Mouse (Mus musculus) forebrain, embryonic 11.5 days (tissue): Measurements from ENCODE around the gene Shq1. TPM values are rescaled to one million over a fixed set of nuclear protein-coding genes. Genes with fewer than 3 reads are reported as not detected.

Source experiments
- ATAC-seq: fragments of 200-750 bp; cut with Nextera tagmentation; replicated peaks from 2 replicates; pipeline ENCODE4 v1.8.0; 2017; ENCODE audit warnings: moderate TSS enrichment; ENCODE audit not compliant: low FRiP score
- DNase-seq: peaks from one replicate; pipeline ENCODE4 v3.0.0-alpha.2; 2017; ENCODE audit warnings: low spot score
- H3K27ac ChIP-seq: fragments of 300-500 bp; sonication (generic); 2 replicates; pipeline ENCODE4 v1.5.1; 2014; ENCODE audit warnings: low read depth, low read length
- H3K27me3 ChIP-seq: fragments of 300-500 bp; sonication (generic); 2 replicates; pipeline ENCODE4 v1.6.1; 2014; ENCODE audit warnings: mild to moderate bottlenecking, low read length, mixed read lengths; ENCODE audit not compliant: control insufficient read depth, insufficient read depth
- H3K36me3 ChIP-seq: fragments of 300-500 bp; sonication (generic); 2 replicates; pipeline ENCODE4 v1.6.1; 2014; ENCODE audit warnings: mild to moderate bottlenecking, low read length, moderate library complexity, mixed read lengths; ENCODE audit not compliant: control insufficient read depth, insufficient read depth
- H3K4me1 ChIP-seq: fragments of 300-500 bp; sonication (generic); replicated peaks from 2 replicates; pipeline ENCODE4 v1.6.1; 2014; ENCODE audit warnings: low read length, mixed read lengths; ENCODE audit not compliant: control insufficient read depth, insufficient read depth
- H3K4me2 ChIP-seq: fragments of 300-500 bp; sonication (generic); 2 replicates; pipeline ENCODE4 v1.6.1; 2014; ENCODE audit warnings: low read depth, mild to moderate bottlenecking, low read length, moderate library complexity, mixed read lengths; ENCODE audit not compliant: severe bottlenecking
- H3K4me3 ChIP-seq: fragments of 300-500 bp; sonication (generic); 2 replicates; pipeline ENCODE4 v1.5.1; 2014; ENCODE audit warnings: low read depth, low read length
- H3K9ac ChIP-seq: fragments of 300-500 bp; sonication (generic); 2 replicates; pipeline ENCODE4 v1.6.1; 2014; ENCODE audit warnings: low read length
- H3K9me3 ChIP-seq: fragments of 300-500 bp; sonication (generic); 2 replicates; pipeline ENCODE4 v1.6.1; 2016; ENCODE audit warnings: low read length, mixed read lengths; ENCODE audit not compliant: control insufficient read depth
- WGBS: fragments of 180-500 bp; shearing (Covaris S2); extraction: QIAGEN DNeasy Blood & Tissue Kit; methylation state at CpG from one replicate; pipeline ENCODE4 v1.1.7; 2014; 5-methylcytosine and 5-hydroxymethylcytosine counted together
- polyA plus RNA-seq: library from polyadenylated mRNA; unstranded; fragments of >200 nt; fragmentation: Nextera tagmentation; extraction: Ambion mirVana; gene quantifications from 2 replicates; pipeline ENCODE4 v1.2.1, GENCODE M21; 2014

Gene Shq1
- polyA plus RNA-seq, 1 experiment from 2014 or later, result 17.6 TPM

DNA sequence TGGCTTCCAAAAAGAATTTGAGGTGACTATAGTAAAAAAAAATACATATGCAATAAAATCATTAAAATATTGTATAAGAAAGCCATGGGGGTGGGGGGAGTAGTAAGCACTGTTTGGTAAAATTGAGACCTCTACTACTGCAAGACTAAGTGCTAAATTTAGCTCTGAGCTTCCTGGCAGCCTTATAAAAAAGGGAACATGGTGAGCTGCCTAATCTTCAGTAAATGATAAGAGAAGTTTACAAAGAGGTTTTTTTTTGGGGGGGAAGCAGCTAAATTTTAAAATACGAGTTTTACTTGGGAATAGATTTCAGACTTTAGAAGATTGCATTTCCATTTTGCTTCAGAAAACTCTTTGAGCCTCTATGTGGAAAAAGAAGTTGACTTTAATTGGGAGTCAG, 37.3 kb upstream of the Shq1 start:
- H3K36me3 ChIP-seq, result no peaks in the 10 kb centered on the region
- H3K27me3 ChIP-seq, result peaks cover 15% of the 10 kb centered on the region
- no peak overlapping the region for H3K4me3 ChIP-seq
- no peak overlapping the region for H3K27ac ChIP-seq
- 69% methylated on average over 1 of the region's 1 CpGs for WGBS
- ATAC-seq (no peak), DNase-seq (no peak)
- no peak overlapping the region for H3K4me2 ChIP-seq
- no peak overlapping the region for H3K9ac ChIP-seq
- H3K4me1 ChIP-seq, result peaks cover 7% of the 10 kb centered on the region
- no peaks in the 10 kb centered on the region for H3K9me3 ChIP-seq

DNA sequence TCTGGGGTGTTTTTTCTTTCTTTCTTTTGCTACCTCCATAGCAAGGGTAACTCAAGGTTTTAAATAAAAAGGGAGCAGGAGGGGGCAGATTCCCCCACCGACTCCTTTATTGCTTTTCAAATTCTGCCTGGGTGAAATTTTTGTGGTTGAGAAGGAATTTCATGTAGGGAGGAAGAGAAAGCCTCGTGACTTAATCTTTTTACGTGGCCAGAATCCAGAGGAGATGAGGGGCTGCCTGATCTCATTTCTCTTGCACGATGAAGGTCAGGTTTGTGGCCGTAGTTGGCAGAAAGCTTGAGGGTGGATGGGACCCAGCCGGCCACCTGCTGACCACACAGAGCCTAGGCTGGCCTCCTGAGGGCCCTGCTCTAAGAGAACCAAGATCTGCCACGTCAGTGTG, 36.6 kb upstream of the Shq1 start:
- Histone ChIP-seq H3K27ac (no peak overlapping the region), H3K4me2 (no peak overlapping the region), H3K9ac (no peak overlapping the region), H3K36me3 (no peaks in the 10 kb centered on the region), H3K4me3 (no peak overlapping the region), H3K27me3 (peaks cover 15% of the 10 kb centered on the region), H3K9me3 (no peaks in the 10 kb centered on the region), H3K4me1 (peaks cover 7% of the 10 kb centered on the region)
- WGBS, result 70% methylated on average over 7 of the region's 7 CpGs
- ATAC-seq (no peak), DNase-seq (no peak)

DNA sequence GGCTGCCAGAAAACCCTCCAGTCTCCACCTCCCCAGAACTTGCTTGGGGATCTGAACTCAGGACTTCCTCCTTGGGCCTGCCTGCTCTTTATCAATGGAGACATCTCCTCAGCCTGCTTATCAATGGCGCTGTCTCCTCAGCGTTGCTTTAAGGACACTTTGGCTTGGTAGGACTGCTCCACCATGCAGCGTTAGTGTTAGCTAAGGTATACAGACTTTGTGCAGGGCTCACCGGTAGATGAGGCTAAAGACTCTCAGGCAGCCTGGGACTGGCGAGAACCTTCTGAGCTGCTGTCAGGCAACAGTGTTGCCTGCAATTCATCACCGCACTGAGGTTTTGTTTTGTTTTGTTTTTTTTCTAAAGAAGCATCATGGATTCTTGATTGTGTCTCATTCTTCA, 35.9 kb upstream of the Shq1 start:
- H3K4me2 ChIP-seq, result no peak overlapping the region
- H3K27ac ChIP-seq, result no peak overlapping the region
- no peak overlapping the region for H3K9ac ChIP-seq
- H3K4me1 ChIP-seq, result peaks cover 7% of the 10 kb centered on the region
- no peak overlapping the region for H3K4me3 ChIP-seq
- H3K36me3 ChIP-seq, result no peaks in the 10 kb centered on the region
- H3K9me3 ChIP-seq, result no peaks in the 10 kb centered on the region
- ATAC-seq, result no peak
- no peak for DNase-seq
- peaks cover 15% of the 10 kb centered on the region for H3K27me3 ChIP-seq
- WGBS, result 87% methylated on average over 6 of the region's 6 CpGs

DNA sequence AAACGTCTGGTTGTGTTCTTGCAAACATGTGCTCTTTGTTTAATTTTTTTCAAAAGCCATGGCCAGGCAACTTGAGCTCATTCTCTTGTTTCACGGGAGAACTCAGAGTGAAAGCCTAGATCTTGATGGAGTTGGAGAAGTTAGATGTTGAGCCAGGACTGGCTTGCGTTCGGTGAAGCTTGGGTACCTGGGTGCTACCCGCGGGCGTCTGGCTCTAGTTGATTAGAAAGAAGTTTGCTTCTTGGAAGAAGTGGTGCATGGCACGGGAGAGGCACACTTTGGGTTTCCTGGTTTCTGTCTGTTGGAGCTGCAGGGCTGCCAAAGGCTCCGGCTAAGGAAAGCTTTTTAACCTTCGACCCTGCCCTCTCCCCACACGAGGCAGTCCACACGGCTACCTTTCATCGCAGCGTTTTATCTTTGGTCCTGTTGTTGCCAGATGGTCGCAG, 34.4 kb upstream of the Shq1 start:
- H3K9ac ChIP-seq, result peak overlapping the region; percentile 27
- no peaks in the 10 kb centered on the region for H3K36me3 ChIP-seq
- peaks cover 7% of the 10 kb centered on the region for H3K4me1 ChIP-seq
- H3K9me3 ChIP-seq, result no peaks in the 10 kb centered on the region
- peak overlapping the region; percentile 84 for H3K4me2 ChIP-seq
- 1% methylated on average over 15 of the region's 15 CpGs for WGBS
- no peak overlapping the region for H3K27ac ChIP-seq
- DNase-seq, result peak; percentile 54
- no peak for ATAC-seq
- H3K27me3 ChIP-seq, result peaks cover 15% of the 10 kb centered on the region
- peak overlapping the region; percentile 49 for H3K4me3 ChIP-seq

DNA sequence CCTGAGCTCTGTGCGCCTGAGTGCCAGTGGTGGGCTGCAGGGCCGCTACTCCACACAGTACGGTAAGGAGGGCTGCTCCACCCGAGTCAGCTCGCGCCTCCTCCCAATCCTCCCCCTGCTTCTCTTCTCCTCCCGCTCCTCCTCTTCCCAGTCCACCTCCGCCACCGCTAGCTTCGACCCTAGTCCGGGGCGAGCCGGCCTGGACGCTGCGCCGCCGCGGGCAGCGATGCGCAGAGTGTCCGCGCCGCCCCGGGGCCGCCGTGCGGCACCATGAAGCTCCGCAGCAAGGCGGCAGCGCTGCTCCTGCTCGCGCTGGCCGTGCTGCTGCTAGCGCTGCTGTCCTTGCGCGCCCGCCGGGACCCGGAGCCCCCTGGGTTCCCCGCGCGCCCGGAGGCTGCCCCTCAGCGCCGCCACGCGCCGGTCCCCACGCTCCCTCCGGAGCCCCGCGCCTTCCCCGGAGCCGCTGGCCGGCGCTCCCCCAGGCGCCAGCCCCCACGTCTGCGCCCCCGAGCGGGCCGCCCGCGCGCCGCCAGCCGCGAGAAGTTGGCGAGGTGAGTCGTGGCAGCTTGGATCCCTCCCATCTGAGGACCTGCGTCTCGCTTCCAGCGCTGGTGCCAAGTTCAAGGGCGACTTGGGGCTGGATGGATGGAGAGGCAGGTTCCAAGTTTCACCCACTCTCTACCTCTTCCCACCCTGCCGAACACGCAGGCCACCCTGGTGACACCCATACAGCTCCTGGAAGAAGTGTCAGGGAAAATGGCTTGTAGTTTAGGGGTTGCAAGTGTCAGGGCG, 33.8 kb upstream of the Shq1 start, which contains the start of gene Gxylt2:
Gene Gxylt2, plus strand, starts transcription at position 161 of the 792 bp plus-strand sequence.
- ATAC-seq (peak; percentile 92), DNase-seq (peak; percentile 80)
- H3K9me3 ChIP-seq, result no peaks in the 10 kb centered on the region

DNA sequence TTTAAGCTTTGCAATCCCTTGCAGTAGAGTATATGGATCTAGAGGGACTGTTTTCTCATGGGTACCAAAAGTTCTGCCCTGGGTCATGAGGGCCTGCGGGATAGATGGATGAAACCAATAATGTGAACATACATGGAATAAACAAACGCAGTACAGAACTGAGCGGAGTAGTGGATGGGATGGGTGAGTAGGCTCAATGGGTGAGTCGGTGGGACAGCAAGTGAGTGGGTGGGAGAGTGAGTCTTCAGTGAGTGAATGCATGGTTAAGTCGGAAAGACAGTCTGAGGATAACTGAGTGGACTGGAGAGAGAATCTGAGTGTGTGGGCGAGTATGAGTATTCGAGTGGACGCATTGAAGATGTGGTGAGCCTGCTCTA, 33.2 kb upstream of the Shq1 start:
- H3K4me3 ChIP-seq, result peak overlapping the region; percentile 49
- H3K4me1 ChIP-seq, result peaks cover 7% of the 10 kb centered on the region
- peak overlapping the region; percentile 84 for H3K4me2 ChIP-seq
- H3K9ac ChIP-seq, result no peak overlapping the region
- no peak overlapping the region for H3K27ac ChIP-seq
- H3K9me3 ChIP-seq, result no peaks in the 10 kb centered on the region
- no peaks in the 10 kb centered on the region for H3K36me3 ChIP-seq
- ATAC-seq (no peak; the same call in 1 of the 2 replicates), DNase-seq (no peak)
- H3K27me3 ChIP-seq, result peaks cover 15% of the 10 kb centered on the region
- 31% methylated on average over 8 of the region's 8 CpGs for WGBS

More for the DNA sequence above, 33.8 kb upstream of the Shq1 start, which contains the start of gene Gxylt2:
- Histone ChIP-seq H3K4me3 (peak within 1 kb of the TSS; percentile 49), H3K4me2 (peak within 1 kb of the TSS; percentile 84), H3K27ac (no peak within 1 kb of the TSS), H3K36me3 (no peaks in the 10 kb centered on the region), H3K4me1 (peaks cover 7% of the 10 kb centered on the region), H3K9ac (peak within 1 kb of the TSS; percentile 50), H3K27me3 (peaks cover 15% of the 10 kb centered on the region)
- under 1% methylated on average over 68 of the region's 77 CpGs for WGBS

DNA sequence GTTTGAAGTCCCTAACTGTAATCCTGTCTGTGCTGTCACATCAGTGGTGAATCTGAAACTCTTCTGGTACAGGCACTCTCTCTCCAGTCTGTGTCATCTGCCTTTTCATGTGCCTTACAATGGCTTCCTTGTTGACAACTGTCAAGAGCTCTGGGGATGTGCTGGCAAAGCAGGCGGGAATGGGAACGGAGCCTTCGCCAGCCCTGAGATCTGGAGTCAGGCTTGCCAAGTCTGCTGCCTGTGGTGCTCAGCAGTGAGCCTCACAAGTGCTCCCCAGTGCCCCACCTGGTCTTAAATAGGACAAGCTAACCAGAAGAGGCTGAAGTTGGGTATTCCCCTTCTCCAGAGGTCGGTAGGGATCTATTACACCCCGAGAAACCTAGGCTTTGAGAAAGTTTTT, 29.8 kb upstream of the Shq1 start:
- Histone ChIP-seq H3K4me2 (no peak overlapping the region), H3K9ac (no peak overlapping the region), H3K27me3 (peaks cover 12% of the 10 kb centered on the region), H3K4me3 (no peak overlapping the region), H3K4me1 (peaks cover 7% of the 10 kb centered on the region), H3K27ac (no peak overlapping the region), H3K9me3 (no peaks in the 10 kb centered on the region), H3K36me3 (no peaks in the 10 kb centered on the region)
- WGBS, result 80% methylated on average over 5 of the region's 5 CpGs
- DNase-seq (peak; percentile 44), ATAC-seq (no peak)

DNA sequence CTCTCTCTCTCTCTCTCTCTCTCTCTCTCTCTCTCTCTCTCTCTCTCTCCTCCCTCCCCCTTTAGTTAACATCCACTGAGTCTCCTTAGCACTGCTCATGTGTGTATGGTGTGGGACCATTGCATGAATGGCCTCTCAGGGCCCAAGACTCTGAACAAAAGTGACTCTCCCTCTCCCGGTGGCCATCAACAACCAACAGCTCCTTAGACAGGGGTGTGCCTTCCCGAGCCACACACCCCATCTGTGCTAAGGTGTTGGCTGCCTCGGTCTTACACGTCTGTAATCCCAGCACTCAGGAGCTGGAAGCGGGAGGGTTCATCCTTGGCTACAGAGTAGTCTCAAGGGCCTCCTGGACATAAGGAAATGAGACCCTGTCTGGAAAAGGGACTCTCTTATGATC, 29.0 kb upstream of the Shq1 start:
- Histone ChIP-seq H3K27me3 (peaks cover 8% of the 10 kb centered on the region), H3K4me1 (peaks cover 2% of the 10 kb centered on the region; the same call in 1 of the 2 replicates), H3K9ac (no peak overlapping the region), H3K4me2 (no peak overlapping the region), H3K36me3 (no peaks in the 10 kb centered on the region), H3K27ac (no peak overlapping the region), H3K9me3 (no peaks in the 10 kb centered on the region), H3K4me3 (no peak overlapping the region)
- no peak for ATAC-seq
- WGBS, result 80% methylated on average over 5 of the region's 5 CpGs
- DNase-seq, result peak; percentile 30

DNA sequence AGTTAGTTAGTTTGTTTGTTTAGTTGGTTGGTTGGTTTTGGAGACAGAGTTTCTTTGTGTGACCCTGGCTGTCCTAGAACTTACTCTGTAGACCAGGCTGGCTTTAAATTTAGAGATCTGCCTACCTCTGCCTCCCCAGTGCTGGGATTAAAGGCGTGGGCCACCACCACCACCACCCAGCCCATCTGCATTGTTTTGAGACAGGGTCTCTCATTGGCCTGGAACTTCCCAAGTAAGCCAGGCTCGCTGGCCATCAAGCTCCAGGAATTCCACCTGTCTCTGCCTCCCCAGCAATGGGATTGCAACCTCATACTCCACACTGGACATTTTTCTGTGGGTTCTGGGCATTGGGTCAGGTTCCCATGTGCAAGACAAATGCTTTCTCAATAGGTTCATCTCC, 15.4 kb upstream of the Shq1 start:
- Histone ChIP-seq H3K27me3 (no peaks in the 10 kb centered on the region), H3K9ac (no peak overlapping the region), H3K4me2 (no peak overlapping the region), H3K36me3 (no peaks in the 10 kb centered on the region), H3K9me3 (no peaks in the 10 kb centered on the region), H3K4me1 (no peaks in the 10 kb centered on the region), H3K27ac (no peak overlapping the region), H3K4me3 (no peak overlapping the region)
- DNase-seq (no peak), ATAC-seq (no peak)
- WGBS, result 83% methylated on average over 2 of the region's 2 CpGs
